Mouse (Mus musculus): ENCODE results near the gene Cdc42se2. TPM values are rescaled to one million over a fixed set of nuclear protein-coding genes. Genes with fewer than 3 reads are reported as not detected.

Cdc42se2 gene
- polyA plus RNA-seq, 1 experiment: 26.4 TPM

GRCm38 (mm10) chr11:54755148-54755664, 32.3 kb downstream of the Cdc42se2 start:
- DNase-seq (ENCODE audit: low spot score): no peak

DNA sequence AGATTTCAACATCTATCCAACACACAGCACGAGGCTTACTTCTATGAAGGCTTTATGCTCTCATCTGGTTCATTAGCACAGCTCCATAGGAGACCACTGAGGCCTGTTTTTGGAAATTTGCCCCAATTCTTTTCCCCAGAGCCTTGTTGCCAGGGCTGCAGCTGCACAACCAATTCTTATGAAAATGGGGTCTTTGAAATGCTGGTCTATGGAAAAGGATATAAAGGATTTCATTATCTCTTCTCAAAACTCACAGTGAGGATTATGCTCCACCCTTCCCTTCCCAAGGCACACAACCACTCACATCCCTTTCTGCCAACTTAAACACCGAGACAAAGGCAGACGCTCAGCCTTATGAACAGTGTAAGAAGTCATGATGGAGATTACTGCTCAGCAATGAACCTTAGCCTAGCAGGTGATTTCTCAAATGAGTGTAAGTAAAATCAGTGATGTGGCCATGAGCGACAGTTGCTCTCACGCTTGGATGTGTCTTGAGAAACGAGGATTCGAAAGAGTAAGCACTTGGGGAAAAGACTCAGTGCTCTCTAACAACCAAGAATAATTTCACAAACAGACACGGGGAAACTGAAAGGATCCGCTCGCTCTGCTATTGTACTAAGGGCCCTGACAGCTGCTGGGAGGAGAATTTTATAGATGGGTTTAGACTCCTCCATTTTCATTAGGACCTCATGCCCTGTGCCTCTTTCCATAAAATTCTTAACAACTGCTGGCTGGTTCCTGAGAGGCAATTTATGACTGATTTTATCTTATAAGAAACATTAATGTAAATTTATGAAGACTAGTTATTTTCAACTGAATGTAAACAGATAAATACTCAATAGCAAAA, 33.0 kb downstream of the Cdc42se2 start:
- no peak for DNase-seq (ENCODE audit: low spot score)

DNA sequence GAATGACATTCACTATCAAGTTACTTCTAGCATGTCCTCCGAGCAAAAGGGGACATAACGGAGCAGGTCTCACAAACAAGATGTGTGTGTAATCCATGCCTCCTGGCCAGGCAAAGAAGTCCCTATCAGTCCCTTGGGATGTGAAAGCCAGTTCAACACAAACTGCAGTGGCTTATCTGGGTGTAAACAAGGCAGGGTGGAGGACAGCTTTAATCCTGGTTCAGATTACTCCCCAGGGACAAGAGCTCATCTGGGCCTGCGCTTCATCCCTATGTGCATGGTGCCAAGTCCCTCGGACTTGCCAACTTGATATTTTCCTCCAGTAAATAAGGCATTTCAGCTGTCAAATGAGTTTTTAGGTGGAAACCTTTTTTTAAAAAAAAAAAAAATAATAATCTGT, 36.0 kb downstream of the Cdc42se2 start:
- no peak for DNase-seq (ENCODE audit: low spot score)

GRCm38 (mm10) chr11:54748891-54749290, 38.6 kb downstream of the Cdc42se2 start:
- DNase-seq (ENCODE audit: low spot score): no peak

GRCm38 (mm10) chr11:54744231-54744630, 43.2 kb downstream of the Cdc42se2 start:
- DNase-seq (ENCODE audit: low spot score): no peak

- DNase-seq (ENCODE audit: low spot score): no peak
Observed at GRCm38 (mm10) chr11:54741330-54741729, 46.1 kb downstream of the Cdc42se2 start.

- DNase-seq (ENCODE audit: low spot score): no peak
Observed at GRCm38 (mm10) chr11:54739012-54739750, 48.3 kb downstream of the Cdc42se2 start.

DNA sequence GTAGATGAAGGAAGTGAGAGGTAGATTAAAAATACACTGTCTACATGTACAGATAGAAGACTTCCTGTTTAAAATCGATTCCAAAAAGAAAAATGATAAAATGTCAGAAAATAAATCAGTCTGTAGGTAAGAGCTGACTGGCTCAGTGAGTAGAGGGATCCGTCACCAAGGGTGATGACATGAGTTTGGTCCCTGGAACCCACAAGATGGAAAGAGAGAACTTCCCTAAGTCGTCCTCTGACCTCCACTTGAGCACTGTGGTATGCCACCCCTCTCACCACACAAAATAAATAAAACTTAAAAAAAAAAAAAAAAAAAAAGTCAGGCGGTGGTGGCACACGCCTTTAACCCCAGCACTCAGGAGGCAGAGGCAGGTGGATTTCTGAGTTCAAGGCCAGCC, 50.6 kb downstream of the Cdc42se2 start:
- no peak for DNase-seq (ENCODE audit: low spot score)

DNA sequence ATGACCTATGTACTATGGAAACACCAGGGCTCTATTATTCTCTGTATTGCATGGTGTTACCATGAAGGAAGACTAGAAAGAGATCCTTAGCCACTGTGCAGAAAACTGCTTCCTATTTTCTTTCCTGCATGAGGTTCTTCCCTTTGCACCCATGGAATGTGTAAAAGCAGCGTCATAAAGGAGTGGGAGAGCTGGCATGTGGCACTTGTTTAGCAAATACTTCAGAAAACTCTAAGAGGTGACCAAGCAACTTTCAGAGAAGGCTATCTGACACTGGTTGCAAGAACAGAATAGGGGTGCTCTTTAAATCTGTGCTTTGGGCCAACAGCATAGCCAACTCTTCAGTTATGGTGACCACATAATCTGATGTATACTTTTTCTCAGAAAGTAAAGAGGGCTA, 52.4 kb downstream of the Cdc42se2 start:
- DNase-seq (ENCODE audit: low spot score): no peak

DNA sequence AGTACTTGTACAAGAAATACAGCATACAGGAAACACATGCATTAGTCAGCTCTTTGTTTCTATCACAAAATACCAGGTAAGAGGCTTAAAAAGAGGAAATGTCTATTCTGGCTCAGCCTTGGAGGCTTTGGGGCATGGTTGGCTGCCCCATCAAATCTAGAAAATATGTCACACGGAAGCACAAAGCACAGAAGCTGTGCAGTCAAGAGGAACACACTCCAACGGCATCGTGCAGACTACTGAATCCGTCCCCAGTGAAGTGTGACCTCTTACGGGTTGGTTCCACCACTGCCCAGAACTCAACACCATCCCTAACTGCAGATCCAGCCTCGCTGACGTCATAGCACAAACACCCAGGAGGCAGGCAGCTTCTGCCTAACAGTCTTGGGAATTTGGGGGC, 53.9 kb downstream of the Cdc42se2 start:
- no peak for DNase-seq (ENCODE audit: low spot score)

DNA sequence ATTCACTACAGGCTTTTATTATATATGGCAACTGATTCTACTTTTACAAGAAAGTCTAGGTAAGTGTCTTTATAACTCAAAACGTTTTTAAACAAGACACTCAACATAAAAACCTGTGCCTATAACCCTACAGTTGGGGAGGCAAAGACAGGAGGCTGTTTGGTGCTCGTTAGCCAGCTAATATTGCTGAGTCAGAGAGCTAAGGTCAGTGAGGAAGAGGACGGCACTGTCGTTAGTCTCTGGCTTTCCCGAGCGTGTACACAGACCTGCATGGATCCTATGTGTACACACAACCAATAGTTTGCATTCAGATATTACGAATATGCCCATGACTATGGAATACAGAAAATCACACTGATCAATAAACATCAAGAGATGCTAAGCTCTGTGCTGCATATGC, 56.1 kb downstream of the Cdc42se2 start:
- no peak for DNase-seq (ENCODE audit: low spot score)

GRCm38 (mm10) chr11:54730931-54731330, 56.5 kb downstream of the Cdc42se2 start:
- no peak for DNase-seq (ENCODE audit: low spot score)

DNA sequence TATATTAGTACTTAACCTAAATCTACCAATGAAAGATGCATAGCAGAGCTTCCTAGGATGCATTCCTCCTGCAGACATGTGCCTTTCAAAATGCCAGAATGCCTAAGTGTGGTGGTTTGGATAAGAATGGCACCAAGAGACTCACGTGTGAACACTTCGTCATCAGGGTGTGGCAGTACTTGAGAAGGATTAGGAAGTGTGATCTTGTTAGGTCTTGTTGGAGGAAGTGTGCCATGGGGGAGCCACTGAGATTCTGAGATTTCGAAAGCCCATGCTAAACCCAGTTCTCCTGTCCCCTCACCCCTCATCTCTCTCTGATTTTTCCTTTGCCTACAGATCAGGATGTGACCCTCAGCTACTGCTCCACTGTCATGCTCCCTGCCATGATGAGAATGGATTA, 58.2 kb downstream of the Cdc42se2 start:
- DNase-seq (ENCODE audit: low spot score): no peak

DNA sequence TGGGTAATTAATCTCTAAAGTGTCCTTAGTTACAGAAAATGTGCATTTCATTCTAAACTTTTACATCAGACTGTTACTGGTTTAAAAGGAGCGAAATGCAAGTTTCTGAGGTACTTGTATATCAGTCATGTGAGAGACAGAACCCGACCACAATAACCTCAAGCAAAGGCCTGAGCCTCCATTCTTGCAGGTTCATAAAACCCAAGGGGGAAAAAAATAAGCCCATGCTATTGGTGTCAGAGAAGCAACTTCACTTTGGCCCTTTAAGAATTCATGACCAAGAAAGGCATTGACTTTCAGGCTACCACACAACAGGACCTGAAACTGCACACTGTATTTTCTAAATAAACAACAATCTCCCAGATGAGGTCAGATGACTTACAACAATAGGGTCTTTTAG, 59.1 kb downstream of the Cdc42se2 start:
- DNase-seq (ENCODE audit: low spot score): no peak

DNA sequence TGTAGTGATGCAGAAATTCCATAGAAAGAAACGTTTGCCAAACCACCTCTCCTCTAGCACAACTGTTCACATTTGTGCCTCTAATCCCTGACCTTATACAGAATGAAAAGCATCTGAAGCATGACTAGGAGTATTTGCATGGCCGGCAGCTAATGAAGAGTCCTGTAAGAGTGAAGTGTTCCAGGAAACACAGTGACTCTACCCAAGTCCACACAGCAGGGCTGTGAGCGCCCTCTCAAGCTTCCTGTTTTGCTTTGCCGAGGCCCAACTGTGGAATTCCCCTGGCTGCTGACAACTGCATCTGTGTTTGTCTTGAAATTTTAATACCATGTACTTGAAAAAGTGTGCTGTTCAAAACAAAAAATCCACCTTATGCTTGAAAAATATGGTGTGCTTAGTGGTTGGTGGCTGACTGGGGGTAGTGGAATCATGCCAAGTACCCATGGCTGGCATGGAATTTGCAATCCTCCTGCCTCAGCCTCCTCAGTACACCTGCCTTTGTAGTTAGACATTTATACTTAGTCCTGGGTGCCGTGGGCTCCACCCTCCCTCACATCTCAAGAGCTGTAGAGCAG, 60.1 kb downstream of the Cdc42se2 start:
- no peak for DNase-seq (ENCODE audit: low spot score)

DNA sequence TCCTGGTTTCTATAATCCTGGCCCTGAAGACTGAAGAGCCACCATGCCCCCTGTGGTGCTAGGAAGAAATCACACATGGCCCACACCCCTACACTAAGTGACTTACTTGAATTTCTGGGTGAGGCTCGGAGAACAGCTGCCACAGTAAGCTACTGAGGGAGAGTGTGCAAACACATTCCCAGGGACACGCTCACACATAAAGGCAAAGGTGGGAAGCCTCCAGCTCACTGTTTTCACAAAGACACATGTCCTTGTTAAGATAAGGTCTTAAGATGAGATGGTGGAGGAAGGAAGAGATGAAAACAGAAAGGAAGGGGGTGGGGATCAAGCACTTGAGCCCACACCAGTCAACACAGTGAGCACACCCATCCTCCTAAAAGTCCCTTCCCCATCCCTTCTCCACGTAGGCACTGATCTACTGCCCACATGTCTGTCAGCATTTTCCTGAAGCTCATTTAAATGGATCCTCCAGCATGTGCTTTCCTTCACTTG, 60.9 kb downstream of the Cdc42se2 start:
- no peak for DNase-seq (ENCODE audit: low spot score)

- DNase-seq (ENCODE audit: low spot score): no peak
Observed at GRCm38 (mm10) chr11:54724353-54725034, 63.0 kb downstream of the Cdc42se2 start.

- DNase-seq (ENCODE audit: low spot score): no peak
Observed at GRCm38 (mm10) chr11:54722057-54722456, 65.4 kb downstream of the Cdc42se2 start.

GRCm38 (mm10) chr11:54718601-54719000, 68.9 kb downstream of the Cdc42se2 start:
- DNase-seq (ENCODE audit: low spot score): no peak

GRCm38 (mm10) chr11:54717893-54718292, 69.6 kb downstream of the Cdc42se2 start:
- DNase-seq (ENCODE audit: low spot score): no peak

DNA sequence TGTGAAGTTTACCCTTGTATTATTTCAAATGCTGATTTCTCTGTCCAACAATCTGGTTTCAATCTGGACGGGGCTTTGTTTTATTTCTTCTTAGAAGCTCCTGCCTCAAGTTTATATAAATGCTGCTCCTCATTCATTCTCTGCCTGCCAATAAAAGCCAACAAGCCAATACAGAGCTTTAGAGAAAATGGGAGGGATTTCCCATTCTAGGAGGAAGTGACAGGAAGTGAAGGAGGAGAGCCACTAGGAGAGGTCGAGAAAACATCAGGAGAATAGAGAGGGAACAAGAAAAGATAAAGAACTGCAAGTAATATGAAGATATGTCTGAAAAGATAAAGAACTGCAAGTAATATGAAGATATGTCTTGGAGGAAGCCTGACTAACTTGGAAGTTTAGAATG, 74.6 kb downstream of the Cdc42se2 start:
- no peak for DNase-seq (ENCODE audit: low spot score)

All from urinary bladder, adult 2 months (tissue).